Mouse (Mus musculus): ENCODE data around the gene Prom2. TPM values are rescaled to one million over a fixed set of nuclear protein-coding genes. Genes with fewer than 3 reads are reported as not detected.

The Prom2 gene
- polyA plus RNA-seq, 1 experiment from 2014 or later = 2.2 TPM

GRCm38 (mm10) chr2:127507077-127507774, 34.0 kb downstream of the Prom2 start:
- peak; percentile 24 for ATAC-seq (ENCODE audit: borderline replicate concordance, extremely low read depth, low FRiP score, low TSS enrichment)
- H3K4me1 ChIP-seq = peaks cover 17% of the 10 kb centered on the region
- no peak overlapping the region for H3K9ac ChIP-seq
- H3K9me3 ChIP-seq = no peaks in the 10 kb centered on the region
- no peak overlapping the region for H3K27ac ChIP-seq
- H3K36me3 ChIP-seq = no peaks in the 10 kb centered on the region
- WGBS = 21% methylated on average over 7 of the region's 7 CpGs
- no peak overlapping the region for H3K4me3 ChIP-seq
- no peak overlapping the region for H3K4me2 ChIP-seq
- no peaks in the 10 kb centered on the region for H3K27me3 ChIP-seq

- no peak for ATAC-seq (ENCODE audit: borderline replicate concordance, extremely low read depth, low FRiP score, low TSS enrichment)
- WGBS = 71% methylated on average over 6 of the region's 6 CpGs
- no peaks in the 10 kb centered on the region for H3K27me3 ChIP-seq
These were observed 35.1 kb downstream of the Prom2 start for GRCm38 (mm10) chr2:127506131-127506632.

GRCm38 (mm10) chr2:127505196-127505595, 36.1 kb downstream of the Prom2 start:
- Histone ChIP-seq H3K27me3 (no peaks in the 10 kb centered on the region), H3K4me3 (no peak overlapping the region), H3K9me3 (no peaks in the 10 kb centered on the region), H3K27ac (no peak overlapping the region), H3K4me2 (no peak overlapping the region), H3K36me3 (no peaks in the 10 kb centered on the region), H3K4me1 (peaks cover 17% of the 10 kb centered on the region), H3K9ac (no peak overlapping the region)
- WGBS = 25% methylated on average over 4 of the region's 4 CpGs
- no peak for ATAC-seq (ENCODE audit: borderline replicate concordance, extremely low read depth, low FRiP score, low TSS enrichment)

More at GRCm38 (mm10) chr2:127506131-127506632, 35.1 kb downstream of the Prom2 start:
- no peaks in the 10 kb centered on the region for H3K9me3 ChIP-seq
- no peak overlapping the region for H3K4me2 ChIP-seq
- H3K4me1 ChIP-seq = peaks cover 17% of the 10 kb centered on the region
- H3K4me3 ChIP-seq = no peak overlapping the region
- H3K36me3 ChIP-seq = no peaks in the 10 kb centered on the region
- H3K27ac ChIP-seq = no peak overlapping the region
- H3K9ac ChIP-seq = no peak overlapping the region

GRCm38 (mm10) chr2:127503751-127504549, 37.3 kb downstream of the Prom2 start:
- H3K9me3 ChIP-seq = no peaks in the 10 kb centered on the region
- no peak overlapping the region for H3K27ac ChIP-seq
- peak; percentile 16; the same call in 1 of the 2 replicates for ATAC-seq (ENCODE audit: borderline replicate concordance, extremely low read depth, low FRiP score, low TSS enrichment)
- no peaks in the 10 kb centered on the region for H3K27me3 ChIP-seq
- H3K36me3 ChIP-seq = no peaks in the 10 kb centered on the region
- H3K9ac ChIP-seq = no peak overlapping the region
- H3K4me2 ChIP-seq = no peak overlapping the region
- WGBS = 38% methylated on average over 8 of the region's 8 CpGs
- H3K4me3 ChIP-seq = no peak overlapping the region
- peaks cover 17% of the 10 kb centered on the region for H3K4me1 ChIP-seq

GRCm38 (mm10) chr2:127501061-127501460, 40.2 kb downstream of the Prom2 start:
- no peaks in the 10 kb centered on the region for H3K27me3 ChIP-seq
- H3K4me3 ChIP-seq = no peak overlapping the region
- H3K4me2 ChIP-seq = no peak overlapping the region
- ATAC-seq (ENCODE audit: borderline replicate concordance, extremely low read depth, low FRiP score, low TSS enrichment) = no peak
- H3K36me3 ChIP-seq = no peaks in the 10 kb centered on the region
- H3K9me3 ChIP-seq = no peaks in the 10 kb centered on the region
- no peak overlapping the region for H3K9ac ChIP-seq
- H3K27ac ChIP-seq = no peak overlapping the region
- H3K4me1 ChIP-seq = no peaks in the 10 kb centered on the region
- WGBS = 36% methylated on average over 7 of the region's 7 CpGs

- ATAC-seq (ENCODE audit: borderline replicate concordance, extremely low read depth, low FRiP score, low TSS enrichment) = no peak
- WGBS = 65% methylated on average over 8 of the region's 8 CpGs
- no peaks in the 10 kb centered on the region for H3K9me3 ChIP-seq
These were observed 42.5 kb downstream of the Prom2 start for GRCm38 (mm10) chr2:127498750-127499149.

GRCm38 (mm10) chr2:127496321-127496720, 44.9 kb downstream of the Prom2 start:
- H3K4me3 ChIP-seq = no peak overlapping the region
- H3K36me3 ChIP-seq = no peaks in the 10 kb centered on the region
- H3K27me3 ChIP-seq = no peaks in the 10 kb centered on the region
- no peaks in the 10 kb centered on the region for H3K9me3 ChIP-seq
- no peaks in the 10 kb centered on the region for H3K4me1 ChIP-seq
- ATAC-seq (ENCODE audit: borderline replicate concordance, extremely low read depth, low FRiP score, low TSS enrichment) = no peak
- WGBS = 50% methylated on average over 1 of the region's 1 CpGs
- H3K27ac ChIP-seq = no peak overlapping the region
- H3K9ac ChIP-seq = no peak overlapping the region
- no peak overlapping the region for H3K4me2 ChIP-seq

More at GRCm38 (mm10) chr2:127498750-127499149, 42.5 kb downstream of the Prom2 start:
- Histone ChIP-seq H3K36me3 (no peaks in the 10 kb centered on the region), H3K4me3 (no peak overlapping the region), H3K4me1 (no peaks in the 10 kb centered on the region), H3K27ac (no peak overlapping the region), H3K9ac (no peak overlapping the region), H3K27me3 (no peaks in the 10 kb centered on the region), H3K4me2 (no peak overlapping the region)

GRCm38 (mm10) chr2:127484476-127485170, 56.6 kb downstream of the Prom2 start:
- no peaks in the 10 kb centered on the region for H3K9me3 ChIP-seq
- peak overlapping the region; percentile 53 for H3K4me2 ChIP-seq
- peak overlapping the region; percentile 10; the same call in 1 of the 2 replicates for H3K4me3 ChIP-seq
- peaks cover 48% of the 10 kb centered on the region for H3K27me3 ChIP-seq
- H3K4me1 ChIP-seq = peaks cover 32% of the 10 kb centered on the region
- 6% methylated on average over 19 of the region's 19 CpGs for WGBS
- peak; percentile 35; the same call in 1 of the 2 replicates for ATAC-seq (ENCODE audit: borderline replicate concordance, extremely low read depth, low FRiP score, low TSS enrichment)
- no peaks in the 10 kb centered on the region for H3K36me3 ChIP-seq
- H3K27ac ChIP-seq = no peak overlapping the region
- H3K9ac ChIP-seq = no peak overlapping the region

- ATAC-seq (ENCODE audit: borderline replicate concordance, extremely low read depth, low FRiP score, low TSS enrichment) = peak; percentile 50; the same call in 1 of the 2 replicates
- peak overlapping the region; percentile 54 for H3K4me3 ChIP-seq
- 2% methylated on average over 19 of the region's 21 CpGs for WGBS
- peak overlapping the region; percentile 71 for H3K27ac ChIP-seq
- H3K9ac ChIP-seq = no peak overlapping the region
- H3K9me3 ChIP-seq = no peaks in the 10 kb centered on the region
- peaks cover 49% of the 10 kb centered on the region for H3K27me3 ChIP-seq
- H3K4me2 ChIP-seq = peak overlapping the region; percentile 97
- H3K36me3 ChIP-seq = no peaks in the 10 kb centered on the region
- peaks cover 32% of the 10 kb centered on the region for H3K4me1 ChIP-seq
These were observed 58.3 kb downstream of the Prom2 start for GRCm38 (mm10) chr2:127483001-127483400.

GRCm38 (mm10) chr2:127482533-127482911, 58.7 kb downstream of the Prom2 start:
- Histone ChIP-seq H3K4me1 (peaks cover 32% of the 10 kb centered on the region), H3K27ac (peak overlapping the region; percentile 71), H3K36me3 (no peaks in the 10 kb centered on the region), H3K27me3 (peaks cover 49% of the 10 kb centered on the region), H3K9ac (peak overlapping the region; percentile 50), H3K4me2 (peak overlapping the region; percentile 97), H3K9me3 (no peaks in the 10 kb centered on the region), H3K4me3 (peak overlapping the region; percentile 54)
- under 1% methylated on average over 20 of the region's 21 CpGs for WGBS
- peak; percentile 91 for ATAC-seq (ENCODE audit: borderline replicate concordance, extremely low read depth, low FRiP score, low TSS enrichment)

GRCm38 (mm10) chr2:127481841-127482532, 59.3 kb downstream of the Prom2 start:
- Histone ChIP-seq H3K9me3 (no peaks in the 10 kb centered on the region), H3K9ac (peak overlapping the region; percentile 50), H3K36me3 (no peaks in the 10 kb centered on the region), H3K4me1 (peaks cover 32% of the 10 kb centered on the region), H3K4me2 (peak overlapping the region; percentile 97), H3K27me3 (peaks cover 49% of the 10 kb centered on the region), H3K27ac (peak overlapping the region; percentile 71), H3K4me3 (peak overlapping the region; percentile 54)
- 0% methylated on average over 59 of the region's 59 CpGs for WGBS
- peak; percentile 27 for ATAC-seq (ENCODE audit: borderline replicate concordance, extremely low read depth, low FRiP score, low TSS enrichment)
